Comparison of ENCODE assay signal across 20 mouse cellular contexts in genomic region chr14:57732668-57733293, GRCm38 (mm10). TPM values are rescaled to one million over a fixed set of nuclear protein-coding genes. Genes with fewer than 3 reads are reported as not detected.
A peak's percentile ranks its signal among the peaks of the same experiment; 100 is the strongest.
DNase-seq lines count a peak whose midpoint lies in the region; ATAC-seq and TF ChIP-seq lines count a peak whose summit lies in the region.
"Had no signal": no experiment of that assay in that cellular context is flagged by ENCODE, and none has a peak within 500 bp of the region (broad histone marks: within the 10 kb centered on the region; RNA-seq: fewer than 3 reads in every experiment).

No protein-coding gene starts in this region.

- H3K4me2 ChIP-seq in midbrain, embryonic 13.5 days (replicated peaks) = no peak overlapping the region
- no peak overlapping the region for H3K4me2 ChIP-seq in forebrain, postnatal 0 days (ENCODE audit: low read depth)
- H3K4me2 ChIP-seq: limb, embryonic 12.5 days had no signal

- H3K9ac ChIP-seq in midbrain, embryonic 13.5 days (replicated peaks) = no peak overlapping the region
- H3K9ac ChIP-seq in forebrain, postnatal 0 days = no peak overlapping the region
- H3K9ac ChIP-seq: intestine, embryonic 15.5 days; limb, embryonic 12.5 days; liver, postnatal 0 days had no signal

- TF ChIP-seq CTCF in forebrain, postnatal 0 days (IDR thresholded peaks at IDR 0.05; ENCODE audit: low read depth) = no peak
- no peak for TF ChIP-seq CTCF in olfactory bulb, adult 2 months (IDR thresholded peaks at IDR 0.05; ENCODE audit: insufficient read depth, low read depth, low read length)

- H3K36me3 ChIP-seq in midbrain, embryonic 13.5 days = no peaks in the 10 kb centered on the region
- peaks cover 42% of the 10 kb centered on the region for H3K36me3 ChIP-seq in midbrain, embryonic 10.5 days
- no peaks in the 10 kb centered on the region for H3K36me3 ChIP-seq in forebrain, postnatal 0 days (ENCODE audit: insufficient read depth)
- H3K36me3 ChIP-seq: intestine, embryonic 15.5 days had no signal

- H3K4me1 ChIP-seq in midbrain, embryonic 13.5 days (replicated peaks) = peaks cover 35% of the 10 kb centered on the region
- peaks cover 33% of the 10 kb centered on the region for H3K4me1 ChIP-seq in midbrain, embryonic 10.5 days
- H3K4me1 ChIP-seq in forebrain, postnatal 0 days (ENCODE audit: insufficient read depth) = 0 out of 2 replicates have a peak, but pooled peaks cover 11% of the 10 kb centered on the region
- H3K4me1 ChIP-seq in olfactory bulb, adult 2 months (ENCODE audit: control insufficient read depth, insufficient read depth, low read length) = peaks cover 27% of the 10 kb centered on the region

- ATAC-seq in midbrain, embryonic 13.5 days = no peak
- ATAC-seq in forebrain, postnatal 0 days = peak; percentile 72
- ATAC-seq: CD4-positive, CD25-positive, alpha-beta regulatory T cell, adult 4 months; intestine, embryonic 15.5 days; liver, postnatal 0 days had no signal

- 47% methylated on average over 6 of the region's 6 CpGs for WGBS in midbrain, embryonic 13.5 days
- WGBS in midbrain, embryonic 10.5 days = 74% methylated on average over 6 of the region's 6 CpGs
- WGBS in forebrain, postnatal 0 days = 30% methylated on average over 6 of the region's 6 CpGs
- WGBS in olfactory bulb, adult 2 months = 54% methylated on average over 6 of the region's 6 CpGs

- TF ChIP-seq POLR2A in olfactory bulb, adult 2 months (IDR thresholded peaks at IDR 0.05; ENCODE audit: insufficient read depth, low read depth, low read length) = no peak

- no peaks in the 10 kb centered on the region for H3K27me3 ChIP-seq in midbrain, embryonic 13.5 days
- no peaks in the 10 kb centered on the region for H3K27me3 ChIP-seq in midbrain, embryonic 10.5 days (ENCODE audit: low read depth, poor library complexity, severe bottlenecking)
- H3K27me3 ChIP-seq in forebrain, postnatal 0 days (ENCODE audit: insufficient read depth, low read length) = no peaks in the 10 kb centered on the region
- H3K27me3 ChIP-seq: intestine, embryonic 15.5 days; limb, embryonic 12.5 days had no signal

- no peaks in the 10 kb centered on the region for H3K9me3 ChIP-seq in midbrain, embryonic 13.5 days
- H3K9me3 ChIP-seq in midbrain, embryonic 10.5 days (replicated peaks) = no peaks in the 10 kb centered on the region
- no peaks in the 10 kb centered on the region for H3K9me3 ChIP-seq in forebrain, postnatal 0 days (ENCODE audit: low read length)
- H3K9me3 ChIP-seq: intestine, embryonic 15.5 days; limb, embryonic 12.5 days; megakaryocyte, embryonic 14.5 days had no signal

- no peak overlapping the region for H3K4me3 ChIP-seq in midbrain, embryonic 13.5 days (replicated peaks)
- H3K4me3 ChIP-seq in midbrain, embryonic 10.5 days = no peak overlapping the region
- no peak overlapping the region for H3K4me3 ChIP-seq in forebrain, postnatal 0 days (ENCODE audit: low read depth, low read length)
- no peak overlapping the region for H3K4me3 ChIP-seq in olfactory bulb, adult 2 months (ENCODE audit: insufficient read depth, low read depth, low read length)
- H3K4me3 ChIP-seq: intestine, embryonic 15.5 days; limb, embryonic 12.5 days; megakaryocyte, embryonic 14.5 days had no signal

- DNase-seq in midbrain, embryonic 10.5 days (ENCODE audit: low spot score) = no peak
- DNase-seq in ZHBTc4 (ENCODE audit: low read depth, low spot score) = peak; percentile 93
- no peak for DNase-seq in forebrain, postnatal 0 days
- DNase-seq in adrenal gland, postnatal 10 days = no peak
- DNase-seq in right cerebral cortex, postnatal 14 days = no peak
- DNase-seq: cerebellum, adult 11-12 months; heart, adult 11 months; liver, postnatal 0 days; right cerebral cortex, postnatal 25 days; thymus, postnatal 36 days had no signal

- peak overlapping the region; percentile 19; the same call in 1 of the 2 replicates for H3K27ac ChIP-seq in midbrain, embryonic 13.5 days
- H3K27ac ChIP-seq in midbrain, embryonic 10.5 days (replicated peaks) = no peak overlapping the region
- peak overlapping the region; percentile 45; the same call in 1 of the 2 replicates for H3K27ac ChIP-seq in forebrain, postnatal 0 days (ENCODE audit: low read depth, low read length)
- peak overlapping the region; percentile 10; the same call in 1 of the 2 replicates for H3K27ac ChIP-seq in olfactory bulb, adult 2 months (ENCODE audit: insufficient read depth, low read depth, low read length)
- H3K27ac ChIP-seq: intestine, embryonic 15.5 days; limb, embryonic 12.5 days had no signal

RNA-seq across cellular contexts. Expression of gene Gm49361, which starts 13.1 kb away (rescaled TPM):
- polyA plus RNA-seq in midbrain, embryonic 13.5 days (2015; fragmentation: Nextera tagmentation; extraction: Ambion mirVana) = not detected in 2 replicates
- not detected in 2 replicates for polyA plus RNA-seq in midbrain, embryonic 10.5 days (2016; fragmentation: Nextera tagmentation; extraction: Ambion mirVana)
- not detected in 2 replicates for total RNA-seq in forebrain, postnatal 0 days (2014; rRNA removed)
- not detected in 2 replicates for polyA plus RNA-seq in forebrain, postnatal 0 days (2015; fragmentation: Nextera tagmentation; extraction: Ambion mirVana)
- not detected in 2 replicates for polyA plus RNA-seq in olfactory bulb, adult 2 months (2012; ENCODE audit: insufficient read depth, insufficient read length, low replicate concordance, missing spikeins)
- total RNA-seq in adrenal gland, postnatal 10 days (2021) = 1 to 10 TPM in 1 of 2 experiments, under 1 TPM in 1; 0.94 to 3.9 TPM
- total RNA-seq: layer of hippocampus, postnatal 10 days had no signal
- polyA plus RNA-seq: CD4-positive, CD25-positive, alpha-beta regulatory T cell, adult 4 months; heart, postnatal 0 days; kidney, postnatal 0 days; limb, embryonic 12.5 days; liver, postnatal 0 days; stomach, embryonic 16.5 days had no signal

RNA-seq across cellular contexts. Expression of gene Lats2, which starts 25.4 kb away (rescaled TPM):
- polyA plus RNA-seq in midbrain, embryonic 13.5 days (2015; fragmentation: Nextera tagmentation; extraction: Ambion mirVana) = 7.8 and 9.6 TPM in 2 replicates
- polyA plus RNA-seq in midbrain, embryonic 10.5 days (2016; fragmentation: Nextera tagmentation; extraction: Ambion mirVana) = 16.8 TPM in 2 replicates
- total RNA-seq in forebrain, postnatal 0 days (2014; rRNA removed) = 7.8 and 259 TPM in 2 replicates
- 3.9 and 5.0 TPM in 2 replicates for polyA plus RNA-seq in forebrain, postnatal 0 days (2015; fragmentation: Nextera tagmentation; extraction: Ambion mirVana)
- polyA plus RNA-seq in olfactory bulb, adult 2 months (2012; ENCODE audit: insufficient read depth, insufficient read length, low replicate concordance, missing spikeins) = not detected in 2 replicates
- 10 to 100 TPM; 33.6 to 34.4 TPM for total RNA-seq in adrenal gland, postnatal 10 days (2021)
